In genomic region chr11:79635661-79636449, GRCm38 (mm10) we compare ENCODE assay signal across 18 mouse cellular contexts. TPM values are rescaled to one million over a fixed set of nuclear protein-coding genes. Genes with fewer than 3 reads are reported as not detected.
DNase-seq lines count a peak whose midpoint lies in the region; ATAC-seq and TF ChIP-seq lines count a peak whose summit lies in the region.
"Had no signal": no experiment of that assay in that cellular context is flagged by ENCODE, and none has a peak within 500 bp of the region (broad histone marks: within the 10 kb centered on the region; RNA-seq: fewer than 3 reads in every experiment).

No protein-coding gene starts in this region.

- H3K27me3 ChIP-seq in cerebellum, adult 2 months (ENCODE audit: control insufficient read depth, insufficient read depth, low read length) = no peaks in the 10 kb centered on the region
- H3K27me3 ChIP-seq: forebrain, embryonic 12.5 days; heart, embryonic 13.5 days; liver, embryonic 15.5 days; midbrain, embryonic 12.5 days had no signal

- DNase-seq in cerebellum, adult 2 months = no peak
- DNase-seq in cerebellum, postnatal 10 days = no peak
- DNase-seq in left cerebral cortex, adult 2 months (ENCODE audit: extremely low spot score in 1 of 2, low spot score in 2 of 2) = no peak
- DNase-seq in left cerebral cortex, adult 9 months (ENCODE audit: low spot score in 2 of 2) = no peak
- DNase-seq in A20 (ENCODE audit: low read depth, low spot score) (peak; percentile 25), WW6 (ENCODE audit: low read depth, low spot score) (peak; percentile 69)
- no peak for DNase-seq in frontal cortex, postnatal 36 days (ENCODE audit: low spot score in 2 of 2)
- DNase-seq: adrenal gland, postnatal 14 days; cerebellum, adult 8-10 months; heart, postnatal 36 days; lung, postnatal 4 days; thymus, adult 2 months had no signal

- no peak overlapping the region for H3K27ac ChIP-seq in cerebellum, adult 2 months (ENCODE audit: insufficient read depth, low read length)
- no peak overlapping the region for H3K27ac ChIP-seq in left cerebral cortex, adult 2 months
- H3K27ac ChIP-seq: forebrain, embryonic 12.5 days; heart, embryonic 13.5 days; liver, embryonic 15.5 days had no signal

- intact Hi-C loops in left cerebral cortex, adult 2 months (cut with DNase I) = loop anchor here (2.0 kb wide), 1 partner anchor 47 kb away; no protein-coding TSS in a partner anchor

- H3K4me1 ChIP-seq in cerebellum, adult 2 months (ENCODE audit: control insufficient read depth, insufficient read depth, low read length) = no peaks in the 10 kb centered on the region; the same call in 1 of the 2 replicates

- no peak overlapping the region for H3K4me3 ChIP-seq in cerebellum, adult 2 months (replicated peaks; ENCODE audit: insufficient read depth, low read depth, low read length)
- H3K4me3 ChIP-seq in left cerebral cortex, adult 2 months = no peak overlapping the region
- H3K4me3 ChIP-seq: forebrain, embryonic 12.5 days; heart, embryonic 13.5 days; liver, embryonic 15.5 days; midbrain, embryonic 12.5 days had no signal

- ATAC-seq in erythroid progenitor cell, adult 5-6 weeks (replicated peaks; ENCODE audit: low FRiP score, poor library complexity, severe bottlenecking) = no peak
- ATAC-seq: activated CD4-positive, CD25-positive, alpha-beta regulatory T cell, adult 4 months had no signal

- 87% methylated on average over 6 of the region's 6 CpGs for WGBS in cerebellum, adult 2 months

- TF ChIP-seq POLR2A in cerebellum, adult 2 months (IDR thresholded peaks at IDR 0.05; ENCODE audit: borderline replicate concordance, insufficient read depth, low read length) = no peak

- 0 out of 2 replicates have a peak, but pooled peaks have one; percentile 6 for TF ChIP-seq CTCF in cerebellum, adult 2 months (IDR thresholded peaks at IDR 0.05; ENCODE audit: borderline replicate concordance, insufficient read depth, low read depth, low read length)
- peak; percentile 19 for TF ChIP-seq CTCF in left cerebral cortex, adult 2 months (IDR thresholded peaks at IDR 0.05)

RNA-seq across cellular contexts. Expression of gene Rab11fip4, which starts 44.8 kb away (rescaled TPM):
- 94.8 and 95.7 TPM in 2 replicates for polyA plus RNA-seq in cerebellum, adult 2 months (2012; rRNA removed)
- total RNA-seq in left cerebral cortex, adult 2 months (2021) = 100 to 1,000 TPM; 246 to 249 TPM
- 0.36 and 0.42 TPM in 2 replicates for total RNA-seq in erythroid progenitor cell, adult 5-6 weeks (2015; ENCODE audit: low replicate concordance)
- 0.23 and 0.51 TPM in 2 replicates for total RNA-seq in erythroid progenitor cell, adult 5-6 weeks (2017; ENCODE audit: low replicate concordance)

Comparison
In these comparisons a context has a peak if more than half of its experiments do, and no peak if none do; other contexts are left out.
1. DNase-seq: peak in A20 (single experiment) and WW6 (single experiment); none in cerebellum, adult 2 months (0 of 2), cerebellum, postnatal 10 days (0 of 2), left cerebral cortex, adult 2 months (0 of 2), left cerebral cortex, adult 9 months (0 of 2) and frontal cortex, postnatal 36 days (0 of 2).
2. RNA of gene Rab11fip4, which starts 44.8 kb away (total RNA-seq): 246 to 249 TPM in left cerebral cortex, adult 2 months; 0.23 to 0.51 TPM in erythroid progenitor cell, adult 5-6 weeks; every median in the first group is over 100 times any median in the second.